Comparison of ENCODE assay signal across 9 mouse cellular contexts in the genomic region with DNA sequence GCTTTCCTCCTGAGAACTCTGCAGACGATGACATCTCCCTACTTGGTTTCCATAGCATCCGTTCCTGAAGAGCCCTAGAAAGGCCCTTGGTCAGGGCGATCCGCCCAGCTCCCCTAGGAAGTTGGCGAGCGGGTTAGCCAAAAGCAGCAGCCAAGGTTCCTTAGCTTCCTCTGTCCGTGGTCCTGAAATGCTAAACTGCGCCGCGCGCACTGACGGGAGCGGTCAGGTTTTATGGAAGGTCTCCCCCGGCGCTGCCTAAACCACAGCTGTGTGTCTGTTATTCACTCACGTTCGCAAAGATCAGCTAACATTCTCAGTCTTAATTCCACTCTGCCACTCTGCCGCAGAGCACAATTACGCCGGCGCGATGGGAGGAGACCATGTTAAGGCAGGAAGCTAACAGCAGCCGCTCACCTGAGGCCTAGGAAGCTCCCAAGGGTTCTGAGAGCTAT. TPM values are rescaled to one million over a fixed set of nuclear protein-coding genes. Genes with fewer than 3 reads are reported as not detected.
DNase-seq lines count a peak whose midpoint lies in the region; ATAC-seq and TF ChIP-seq lines count a peak whose summit lies in the region.
"Had no signal": no experiment of that assay in that cellular context is flagged by ENCODE, and none has a peak within 500 bp of the region (broad histone marks: within the 10 kb centered on the region; RNA-seq: fewer than 3 reads in every experiment).

A gene (plus strand): TSS at position 313 of the 452 bp plus-strand sequence.

- TF ChIP-seq POLR2A in limb, embryonic 14.5 days (IDR thresholded peaks at IDR 0.05; ENCODE audit: borderline replicate concordance, extremely low read depth, insufficient read depth, insufficient read length), result no peak
- no peak for TF ChIP-seq POLR2A in olfactory bulb, adult 2 months (IDR thresholded peaks at IDR 0.05; ENCODE audit: insufficient read depth, low read depth, low read length)

- WGBS in kidney, embryonic 14.5 days, result under 1% methylated on average over 23 of the region's 23 CpGs
- 1% methylated on average over 23 of the region's 23 CpGs for WGBS in limb, embryonic 14.5 days
- WGBS in olfactory bulb, adult 2 months, result 1% methylated on average over 23 of the region's 23 CpGs

- H3K27ac ChIP-seq in kidney, embryonic 14.5 days (ENCODE audit: low read depth, low read length), result no peak within 1 kb of the TSS
- H3K27ac ChIP-seq in limb, embryonic 14.5 days (replicated peaks; ENCODE audit: low read depth, low read length), result no peak within 1 kb of the TSS
- no peak within 1 kb of the TSS for H3K27ac ChIP-seq in olfactory bulb, adult 2 months (ENCODE audit: insufficient read depth, low read depth, low read length)

- no peak within 1 kb of the TSS for H3K4me2 ChIP-seq in kidney, embryonic 14.5 days (replicated peaks; ENCODE audit: low read depth, low read length)
- peak within 1 kb of the TSS; percentile 22; the same call in 1 of the 2 replicates for H3K4me2 ChIP-seq in limb, embryonic 14.5 days (replicated peaks; ENCODE audit: low read depth, low read length, severe bottlenecking)

- H3K9ac ChIP-seq in kidney, embryonic 14.5 days (ENCODE audit: low read depth, low read length), result no peak within 1 kb of the TSS
- H3K9ac ChIP-seq in limb, embryonic 14.5 days (ENCODE audit: low read depth, low read length, severe bottlenecking), result no peak within 1 kb of the TSS

- no peaks in the 10 kb centered on the region for H3K36me3 ChIP-seq in G1E (replicated peaks)
- no peaks in the 10 kb centered on the region for H3K36me3 ChIP-seq in kidney, embryonic 14.5 days (ENCODE audit: control insufficient read depth, insufficient read depth, low read length)
- no peaks in the 10 kb centered on the region for H3K36me3 ChIP-seq in limb, embryonic 14.5 days (ENCODE audit: control insufficient read depth, insufficient read depth, low read length)

- intact Hi-C loops in gastrocnemius, postnatal 14 days (cut with DNase I; ENCODE audit: low total_unique reads), result loop anchor here (2.0 to 10.0 kb wide), 2 partner anchors 203 to 351 kb away; no protein-coding TSS in a partner anchor

- TF ChIP-seq CTCF in G1E (IDR thresholded peaks at IDR 0.05; ENCODE audit: low read depth, low read length), result no peak
- no peak for TF ChIP-seq CTCF in olfactory bulb, adult 2 months (IDR thresholded peaks at IDR 0.05; ENCODE audit: insufficient read depth, low read depth, low read length)

- peaks cover 5% of the 10 kb centered on the region; the same call in 1 of the 2 replicates for H3K27me3 ChIP-seq in G1E (ENCODE audit: insufficient read depth, low read length)
- peaks cover 57% of the 10 kb centered on the region for H3K27me3 ChIP-seq in kidney, embryonic 14.5 days (ENCODE audit: control insufficient read depth, insufficient read depth, low read length)
- H3K27me3 ChIP-seq in limb, embryonic 14.5 days (ENCODE audit: control insufficient read depth, insufficient read depth, low read length), result peaks cover 40% of the 10 kb centered on the region

- peaks cover 7% of the 10 kb centered on the region for H3K9me3 ChIP-seq in G1E (replicated peaks)
- H3K9me3 ChIP-seq in kidney, embryonic 14.5 days (ENCODE audit: control insufficient read depth, low read length), result no peaks in the 10 kb centered on the region
- no peaks in the 10 kb centered on the region for H3K9me3 ChIP-seq in limb, embryonic 14.5 days (ENCODE audit: control insufficient read depth, low read length)

- no peak within 1 kb of the TSS for H3K4me3 ChIP-seq in G1E (ENCODE audit: low read depth, low read length)
- H3K4me3 ChIP-seq in kidney, embryonic 14.5 days (ENCODE audit: low read length), result no peak within 1 kb of the TSS
- 0 out of 2 replicates have a peak within 1 kb of the TSS, but pooled peaks have one; percentile 1 for H3K4me3 ChIP-seq in limb, embryonic 14.5 days (replicated peaks; ENCODE audit: low read length)
- peak within 1 kb of the TSS; percentile 2; the same call in 1 of the 2 replicates for H3K4me3 ChIP-seq in olfactory bulb, adult 2 months (ENCODE audit: insufficient read depth, low read depth, low read length)

- no peak for ATAC-seq in G1E (ENCODE audit: extremely low read depth, insufficient number of reproducible peaks, low FRiP score, poor library complexity, severe bottlenecking)
- peak; percentile 86 for ATAC-seq in kidney, embryonic 14.5 days (ENCODE audit: low FRiP score, low TSS enrichment)
- peak; percentile 65; the same call in 1 of the 2 replicates for ATAC-seq in limb, embryonic 14.5 days (ENCODE audit: low FRiP score, low read depth)

- peak; percentile 3 for DNase-seq in G1E (ENCODE audit: low spot score)
- DNase-seq in adrenal gland, adult 8-10 months, result peak; percentile 42
- DNase-seq in embryo, embryonic 11 days, result peak; percentile 92
- peak; percentile 70 for DNase-seq in gastrocnemius, postnatal 14 days
- peak; percentile 84 for DNase-seq in limb, embryonic 14.5 days (ENCODE audit: low spot score)
- no peak for DNase-seq in spleen, adult 12 weeks (ENCODE audit: low spot score)

- no peaks in the 10 kb centered on the region for H3K4me1 ChIP-seq in G1E (ENCODE audit: insufficient read depth, low read depth, low read length)
- H3K4me1 ChIP-seq in kidney, embryonic 14.5 days (ENCODE audit: control insufficient read depth, insufficient read depth, low read length), result no peaks in the 10 kb centered on the region
- H3K4me1 ChIP-seq in limb, embryonic 14.5 days (ENCODE audit: control insufficient read depth, insufficient read depth, low read length), result no peaks in the 10 kb centered on the region
- no peaks in the 10 kb centered on the region for H3K4me1 ChIP-seq in olfactory bulb, adult 2 months (ENCODE audit: control insufficient read depth, insufficient read depth, low read length)

RNA-seq across cellular contexts. Expression of the gene that starts here (rescaled TPM):
- total RNA-seq in G1E (2014; fragmentation: Nextera tagmentation) (not detected in 2 replicates), G1E (2017) (0.16 TPM in 1 of 2 replicates, not detected in the other)
- polyA plus RNA-seq in G1E (2012), result not detected in 2 replicates
- 1 to 10 TPM; 2.0 to 3.2 (median 2.7) TPM for total RNA-seq in adrenal gland, adult 8-10 months (2022)
- not detected for total RNA-seq in gastrocnemius, postnatal 14 days (2021)
- polyA plus RNA-seq in kidney, embryonic 14.5 days (2014; fragmentation: Nextera tagmentation; extraction: Ambion mirVana), result not detected in 2 replicates
- polyA plus RNA-seq in limb, embryonic 14.5 days (2012; rRNA removed), result 0.69 and 1.00 TPM in 2 replicates
- 0.55 and 0.87 TPM in 2 replicates for polyA plus RNA-seq in limb, embryonic 14.5 days (2014; fragmentation: Nextera tagmentation; extraction: Ambion mirVana)
- polyA plus RNA-seq in olfactory bulb, adult 2 months (2012; ENCODE audit: insufficient read depth, insufficient read length, low replicate concordance, missing spikeins), result not detected in 2 replicates
- polyA plus RNA-seq: heart, embryonic 14.5 days had no signal

Comparison
In these comparisons a context has a peak if more than half of its experiments do, and no peak if none do; other contexts are left out.
1. Peak in DNase-seq in G1E; RNA of the gene not detected or under 1 TPM.
2. Peak in DNase-seq in gastrocnemius, postnatal 14 days; RNA of the gene not detected or under 1 TPM.
3. Peak in ATAC-seq in kidney, embryonic 14.5 days; RNA of the gene not detected or under 1 TPM.
4. Peak in DNase-seq, ATAC-seq, H3K4me3 ChIP-seq and H3K4me2 ChIP-seq in limb, embryonic 14.5 days; RNA of the gene not detected or under 1 TPM.